Mouse (Mus musculus): ENCODE results near the gene Tet2.

DNA sequence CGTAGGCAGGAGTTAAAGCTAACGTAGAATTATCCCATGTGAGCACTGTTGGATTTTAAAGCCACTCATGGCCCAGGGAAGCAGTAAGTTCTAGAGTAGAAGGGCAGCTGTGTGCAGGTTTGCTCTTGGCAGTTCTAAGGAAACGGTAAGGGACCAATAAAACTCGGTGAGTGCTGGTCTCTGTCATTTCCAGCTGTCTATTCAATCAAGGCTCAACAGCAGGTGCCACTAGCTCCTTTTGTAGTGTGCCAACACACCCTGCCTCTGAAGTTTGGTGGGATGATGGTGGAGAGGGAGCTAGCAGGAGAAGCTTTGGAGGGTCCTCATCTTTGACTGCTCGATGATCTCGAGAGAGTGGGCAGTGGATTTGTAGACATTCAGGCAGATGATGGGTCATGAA is 82.5 kb downstream of the Tet2 start:
- no peak for TF ChIP-seq CTCF (IDR thresholded peaks at IDR 0.05; ENCODE audit: borderline replicate concordance, insufficient read depth, low read length)
- no peak for TF ChIP-seq POLR2A (IDR thresholded peaks at IDR 0.05; ENCODE audit: low read depth, low read length)

All from embryonic fibroblast, embryonic 13.5 days (primary cell).